Mouse (Mus musculus) E14TG2a.4 (cell line): Measurements from ENCODE around the gene Clec2l.

ENCODE experiments used
- CTCF ChIP-seq: conservative IDR thresholded peaks from 2 replicates; pipeline ENCODE4 v1.5.1; 2014; ENCODE audit warnings: low read length
- NANOG ChIP-seq: IDR thresholded peaks from 2 replicates; pipeline ENCODE4 v1.6.1; 2014; ENCODE audit warnings: borderline replicate concordance, low read length, mixed read lengths

GRCm38 (mm10) chr6:38636852-38637618, 25.8 kb upstream of the Clec2l start, which contains the start of gene Klrg2:
- no peak for TF ChIP-seq CTCF
- TF ChIP-seq NANOG: no peak
